Mouse (Mus musculus): Measurements from ENCODE around the gene Eid3. TPM values are rescaled to one million over a fixed set of nuclear protein-coding genes. Genes with fewer than 3 reads are reported as not detected.
A peak's percentile ranks its signal among the peaks of the same experiment; 100 is the strongest.

Gene Eid3
- polyA plus RNA-seq, 1 experiment from 2014 or later, result not detected

DNA sequence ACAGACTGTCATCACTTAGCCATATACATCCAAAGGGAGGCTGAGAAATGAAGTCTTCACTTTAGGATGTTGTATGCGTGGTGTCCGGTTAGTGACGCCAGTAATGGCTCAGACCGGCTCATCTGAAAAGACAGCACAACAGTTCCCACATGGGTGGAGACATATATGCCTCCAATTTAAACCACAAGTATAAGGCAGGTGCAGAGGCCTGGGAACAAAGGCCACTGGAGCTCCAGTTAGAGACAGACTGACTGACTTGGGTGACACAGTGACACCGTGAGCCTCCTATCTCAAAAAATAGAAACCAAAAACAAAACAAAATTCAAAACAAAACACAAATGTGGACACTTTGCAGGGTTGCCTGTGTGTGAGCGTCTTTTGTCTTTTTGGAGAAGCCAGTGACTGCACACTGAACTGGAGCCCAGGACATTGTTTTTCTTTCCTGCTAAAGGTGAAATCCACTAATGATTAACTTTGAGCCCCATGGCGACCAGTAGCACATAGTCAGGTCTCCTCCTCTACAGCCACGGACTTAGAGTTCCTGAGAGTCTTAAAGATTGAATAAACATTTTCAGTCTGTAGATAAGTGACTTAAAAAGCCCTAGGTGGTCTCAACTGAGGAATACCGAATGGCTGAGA lies 18.5 kb upstream of the Eid3 start:
- no peak for TF ChIP-seq CTCF (IDR thresholded peaks at IDR 0.05; ENCODE audit: low read depth)
- TF ChIP-seq EP300 (IDR thresholded peaks at IDR 0.05; ENCODE audit: low read depth), result no peak
- H3K27ac ChIP-seq (ENCODE audit: low read depth), result peak overlapping the region; percentile 63; the same call in 1 of the 2 replicates
- no peak overlapping the region for H3K9ac ChIP-seq (replicated peaks)
- H3K4me3 ChIP-seq (ENCODE audit: low read depth, low read length), result no peak overlapping the region
- no peaks in the 10 kb centered on the region for H3K9me3 ChIP-seq (ENCODE audit: low read length)
- DNase-seq (no peak), ATAC-seq (peak; percentile 48; the same call in 1 of the 2 replicates)
- H3K4me2 ChIP-seq (ENCODE audit: low read depth, low read length), result no peak overlapping the region
- no peaks in the 10 kb centered on the region for H3K4me1 ChIP-seq (ENCODE audit: insufficient read depth)
- 62% methylated on average over 9 of the region's 9 CpGs for WGBS (ENCODE audit: insufficient replicate concordance)
- no peaks in the 10 kb centered on the region for H3K27me3 ChIP-seq (ENCODE audit: insufficient read depth, low read length)
- no peaks in the 10 kb centered on the region for H3K36me3 ChIP-seq (replicated peaks; ENCODE audit: insufficient read depth, low read length)

DNA sequence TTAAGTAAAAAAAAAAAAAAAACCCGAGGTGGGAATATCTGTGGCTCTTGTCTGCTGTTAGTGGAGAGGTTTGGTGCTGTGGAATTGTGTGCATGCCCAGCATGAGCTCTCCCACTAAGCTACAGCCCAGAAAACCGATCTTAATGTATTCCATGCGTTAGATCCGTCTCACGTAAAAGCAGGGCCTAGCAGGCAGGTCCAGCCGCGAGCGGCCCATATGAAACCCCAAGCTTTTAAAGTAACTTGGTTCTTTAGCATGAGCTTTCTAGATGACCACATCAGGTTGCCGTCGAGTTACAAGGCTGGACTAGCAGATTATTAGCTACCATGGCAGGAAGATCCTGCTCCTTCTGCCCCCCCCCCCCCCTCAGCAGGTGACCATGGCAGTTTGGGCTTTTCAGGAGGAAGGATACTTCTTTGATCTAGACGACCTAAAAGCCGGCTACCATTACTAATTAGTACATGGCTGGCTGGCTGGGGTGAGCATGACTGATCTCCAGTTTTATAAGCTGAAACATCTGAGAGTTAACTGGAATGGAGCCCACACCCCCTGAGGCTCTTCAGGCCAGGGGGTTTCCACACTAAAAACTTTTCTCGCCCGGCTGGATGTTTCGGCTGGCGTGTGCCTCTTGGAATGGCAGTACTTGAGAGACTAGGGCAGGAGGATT lies 16.6 kb upstream of the Eid3 start:
- Histone ChIP-seq H3K9ac (replicated peaks) (no peak overlapping the region), H3K4me1 (ENCODE audit: insufficient read depth) (no peaks in the 10 kb centered on the region), H3K36me3 (replicated peaks; ENCODE audit: insufficient read depth, low read length) (no peaks in the 10 kb centered on the region), H3K4me3 (ENCODE audit: low read depth, low read length) (no peak overlapping the region), H3K27me3 (ENCODE audit: insufficient read depth, low read length) (no peaks in the 10 kb centered on the region), H3K4me2 (ENCODE audit: low read depth, low read length) (no peak overlapping the region), H3K27ac (ENCODE audit: low read depth) (no peak overlapping the region), H3K9me3 (ENCODE audit: low read length) (no peaks in the 10 kb centered on the region)
- WGBS (ENCODE audit: insufficient replicate concordance), result 81% methylated on average over 16 of the region's 16 CpGs
- TF ChIP-seq EP300 (IDR thresholded peaks at IDR 0.05; ENCODE audit: low read depth) (no peak), CTCF (IDR thresholded peaks at IDR 0.05; ENCODE audit: low read depth) (no peak)
- DNase-seq (no peak), ATAC-seq (no peak)

GRCm38 (mm10) chr10:82850354-82850752 lies 16.1 kb upstream of the Eid3 start:
- H3K36me3 ChIP-seq (replicated peaks; ENCODE audit: insufficient read depth, low read length), result no peaks in the 10 kb centered on the region
- DNase-seq, result no peak
- H3K9ac ChIP-seq (replicated peaks), result no peak overlapping the region
- 80% methylated on average over 5 of the region's 5 CpGs for WGBS (ENCODE audit: insufficient replicate concordance)
- no peak overlapping the region for H3K27ac ChIP-seq (ENCODE audit: low read depth)
- TF ChIP-seq EP300 (IDR thresholded peaks at IDR 0.05; ENCODE audit: low read depth) (no peak), CTCF (IDR thresholded peaks at IDR 0.05; ENCODE audit: low read depth) (no peak)
- no peak overlapping the region for H3K4me2 ChIP-seq (ENCODE audit: low read depth, low read length)
- ATAC-seq, result no peak
- H3K4me1 ChIP-seq (ENCODE audit: insufficient read depth), result no peaks in the 10 kb centered on the region
- H3K4me3 ChIP-seq (ENCODE audit: low read depth, low read length), result no peak overlapping the region
- no peaks in the 10 kb centered on the region for H3K9me3 ChIP-seq (ENCODE audit: low read length)
- H3K27me3 ChIP-seq (ENCODE audit: insufficient read depth, low read length), result no peaks in the 10 kb centered on the region

GRCm38 (mm10) chr10:82851751-82852150 lies 14.7 kb upstream of the Eid3 start:
- Histone ChIP-seq H3K4me1 (ENCODE audit: insufficient read depth) (no peaks in the 10 kb centered on the region), H3K27ac (ENCODE audit: low read depth) (no peak overlapping the region), H3K4me3 (ENCODE audit: low read depth, low read length) (no peak overlapping the region), H3K9ac (replicated peaks) (no peak overlapping the region), H3K4me2 (ENCODE audit: low read depth, low read length) (no peak overlapping the region), H3K9me3 (ENCODE audit: low read length) (no peaks in the 10 kb centered on the region), H3K27me3 (ENCODE audit: insufficient read depth, low read length) (no peaks in the 10 kb centered on the region), H3K36me3 (replicated peaks; ENCODE audit: insufficient read depth, low read length) (no peaks in the 10 kb centered on the region)
- 80% methylated on average over 6 of the region's 6 CpGs for WGBS (ENCODE audit: insufficient replicate concordance)
- DNase-seq (no peak), ATAC-seq (no peak)
- no peak for TF ChIP-seq CTCF (IDR thresholded peaks at IDR 0.05; ENCODE audit: low read depth)
- TF ChIP-seq EP300 (IDR thresholded peaks at IDR 0.05; ENCODE audit: low read depth), result no peak

GRCm38 (mm10) chr10:82858032-82858680 lies 8.3 kb upstream of the Eid3 start:
- Histone ChIP-seq H3K9me3 (ENCODE audit: low read length) (no peaks in the 10 kb centered on the region), H3K4me3 (ENCODE audit: low read depth, low read length) (peak overlapping the region; percentile 86)
- WGBS (ENCODE audit: insufficient replicate concordance), result 56% methylated on average over 10 of the region's 10 CpGs

More at GRCm38 (mm10) chr10:82858032-82858680, 8.3 kb upstream of the Eid3 start:
- peak overlapping the region; percentile 65 for H3K9ac ChIP-seq (replicated peaks)
- no peak for DNase-seq
- no peak for TF ChIP-seq CTCF (IDR thresholded peaks at IDR 0.05; ENCODE audit: low read depth)
- no peak for TF ChIP-seq EP300 (IDR thresholded peaks at IDR 0.05; ENCODE audit: low read depth)
- H3K4me2 ChIP-seq (ENCODE audit: low read depth, low read length), result peak overlapping the region; percentile 75
- H3K36me3 ChIP-seq (replicated peaks; ENCODE audit: insufficient read depth, low read length), result no peaks in the 10 kb centered on the region
- H3K27ac ChIP-seq (ENCODE audit: low read depth), result peak overlapping the region; percentile 97
- H3K27me3 ChIP-seq (ENCODE audit: insufficient read depth, low read length), result no peaks in the 10 kb centered on the region
- no peak for ATAC-seq
- H3K4me1 ChIP-seq (ENCODE audit: insufficient read depth), result peaks cover 16% of the 10 kb centered on the region

All from liver, postnatal 0 days (tissue).